Comparison of ENCODE assay signal across 14 mouse cellular contexts in the genomic region with DNA sequence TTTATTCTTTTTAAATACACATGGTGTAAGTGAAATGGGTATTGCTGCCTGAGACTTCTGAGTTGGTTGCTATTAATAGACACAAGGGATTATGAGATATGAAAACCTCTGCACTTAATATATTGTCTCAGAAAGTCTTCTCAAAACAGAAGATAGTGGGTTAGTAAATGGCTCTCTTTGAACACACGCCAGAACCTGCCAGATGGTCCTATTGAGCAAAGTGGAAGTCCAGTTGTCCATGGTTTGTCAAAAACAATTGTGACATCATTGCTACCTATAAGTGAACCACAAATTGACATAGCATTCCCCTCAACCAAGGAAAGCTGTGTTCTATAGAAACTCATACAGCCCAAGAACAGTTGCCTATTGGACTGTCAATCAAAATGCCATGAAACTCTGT.
"Had no signal": no experiment of that assay in that cellular context is flagged by ENCODE, and none has a peak within 500 bp of the region (broad histone marks: within the 10 kb centered on the region; RNA-seq: fewer than 3 reads in every experiment).

No protein-coding gene starts in this region.

- DNase-seq: kidney, postnatal 25 days; layer of hippocampus, adult 9-11 months; layer of hippocampus, postnatal 36 days; liver, embryonic 13.5 days; lung, adult 2 months; lung, postnatal 14 days; lung, postnatal 4 days; midbrain, embryonic 14.5 days; right cerebral cortex, adult 18-20 months; right cerebral cortex, postnatal 14 days; right cerebral cortex, postnatal 4 days; thymus, adult 2 months; thymus, postnatal 14 days; thymus, postnatal 4 days had no signal
